Mouse (Mus musculus) embryonic facial prominence, embryonic 10.5 days (tissue): ENCODE measurements around the gene Hist1h2ag. TPM values are rescaled to one million over a fixed set of nuclear protein-coding genes. Genes with fewer than 3 reads are reported as not detected.
"Not testable (repeated sequence)": the region's sequence is repeated elsewhere in the genome, so short reads cannot be mapped to it uniquely, and the experiment has no call there.

Experiments
- DNase-seq: peaks from one replicate; pipeline ENCODE4 v3.0.0-alpha.2; 2017; ENCODE audit warnings: low spot score
- H3K27ac ChIP-seq: fragments of 300-500 bp; sonication (generic); replicated peaks from 2 replicates; pipeline ENCODE4 v1.5.1; 2016; ENCODE audit warnings: mild to moderate bottlenecking
- H3K27me3 ChIP-seq: fragments of 300-500 bp; sonication (generic); replicated peaks from 2 replicates; pipeline ENCODE4 v1.6.1; 2016; ENCODE audit warnings: low read depth, mild to moderate bottlenecking; ENCODE audit not compliant: poor library complexity, severe bottlenecking
- H3K36me3 ChIP-seq: fragments of 300-500 bp; sonication (generic); replicated peaks from 2 replicates; pipeline ENCODE4 v1.6.1; 2016; ENCODE audit warnings: mild to moderate bottlenecking, moderate library complexity
- H3K4me1 ChIP-seq: fragments of 300-500 bp; sonication (generic); 2 replicates; pipeline ENCODE4 v1.6.1; 2016
- H3K4me3 ChIP-seq: fragments of 300-500 bp; sonication (generic); 2 replicates; pipeline ENCODE4 v1.5.1; 2016; ENCODE audit warnings: mild to moderate bottlenecking, moderate library complexity
- H3K9me3 ChIP-seq: fragments of 300-500 bp; sonication (generic); 2 replicates; pipeline ENCODE4 v1.6.1; 2016; ENCODE audit warnings: mild to moderate bottlenecking
- WGBS: fragments of 180-500 bp; shearing (Covaris S2); methylation state at CpG from one replicate; pipeline ENCODE4 v1.1.7; 2016; 5-methylcytosine and 5-hydroxymethylcytosine counted together
- polyA plus RNA-seq: library from polyadenylated mRNA; unstranded; fragments of >200 nt; fragmentation: Nextera tagmentation; extraction: Ambion mirVana; gene quantifications from 2 replicates; pipeline ENCODE4 v1.2.1, GENCODE M21; 2016

The Hist1h2ag gene
- polyA plus RNA-seq: 75.8 and 77.8 TPM in 2 replicates

GRCm38 (mm10) chr13:22042568-22043502 is at the start of gene Hist1h2ag, which contains the start of gene Hist1h2bj:
Gene Hist1h2ag (minus strand): TSS chr13:22042944.
Gene Hist1h2bj (plus strand): TSS chr13:22043214.
- Histone ChIP-seq H3K27ac (peak within 1 kb of the TSS; percentile 94), H3K4me3 (peak within 1 kb of the TSS; percentile 63), H3K4me1 (peaks cover 15% of the 10 kb centered on the region)
- H3K9me3 ChIP-seq, H3K27me3 ChIP-seq, H3K36me3 ChIP-seq: not testable (repeated sequence)
- under 1% methylated on average over 57 of the region's 80 CpGs for WGBS
- peak; percentile 87 for DNase-seq

- not testable (repeated sequence) for H3K4me1 ChIP-seq, DNase-seq, H3K4me3 ChIP-seq, H3K9me3 ChIP-seq, H3K27ac ChIP-seq, H3K36me3 ChIP-seq, H3K27me3 ChIP-seq
- 83% methylated on average over 1 of the region's 1 CpGs for WGBS
These were observed 41.4 kb upstream of the Hist1h2ag start, which contains the start of gene Vmn1r188 for GRCm38 (mm10) chr13:22084140-22084539. Gene Vmn1r188 (plus strand): TSS chr13:22084440.

- Histone ChIP-seq H3K36me3 (no peaks in the 10 kb centered on the region), H3K4me1 (no peaks in the 10 kb centered on the region), H3K27ac (no peak overlapping the region), H3K9me3 (no peaks in the 10 kb centered on the region), H3K4me3 (no peak overlapping the region), H3K27me3 (no peaks in the 10 kb centered on the region)
- no peak for DNase-seq
- WGBS: 85% methylated on average over 1 of the region's 1 CpGs
These were observed 20.7 kb upstream of the Hist1h2ag start for GRCm38 (mm10) chr13:22063468-22063867.

GRCm38 (mm10) chr13:22061422-22061821 is 18.7 kb upstream of the Hist1h2ag start:
- Histone ChIP-seq H3K27me3 (no peaks in the 10 kb centered on the region), H3K9me3 (no peaks in the 10 kb centered on the region), H3K36me3 (no peaks in the 10 kb centered on the region), H3K4me3 (no peak overlapping the region), H3K27ac (no peak overlapping the region), H3K4me1 (no peaks in the 10 kb centered on the region)
- no peak for DNase-seq
- WGBS: 90% methylated on average over 1 of the region's 1 CpGs

GRCm38 (mm10) chr13:22053754-22054153 is 11.0 kb upstream of the Hist1h2ag start:
- no peak overlapping the region for H3K27ac ChIP-seq
- no peaks in the 10 kb centered on the region for H3K27me3 ChIP-seq
- no peak for DNase-seq
- H3K36me3 ChIP-seq: no peaks in the 10 kb centered on the region
- WGBS: 96% methylated on average over 1 of the region's 1 CpGs
- H3K9me3 ChIP-seq: no peaks in the 10 kb centered on the region
- H3K4me3 ChIP-seq: no peak overlapping the region
- H3K4me1 ChIP-seq: peaks cover 12% of the 10 kb centered on the region; the same call in 1 of the 2 replicates

GRCm38 (mm10) chr13:22051523-22051859 is 8.7 kb upstream of the Hist1h2ag start:
- DNase-seq: no peak
- peak overlapping the region; percentile 63 for H3K4me3 ChIP-seq
- H3K9me3 ChIP-seq: no peaks in the 10 kb centered on the region
- 10% methylated on average over 5 of the region's 5 CpGs for WGBS
- no peaks in the 10 kb centered on the region for H3K36me3 ChIP-seq
- H3K27me3 ChIP-seq: no peaks in the 10 kb centered on the region
- peak overlapping the region; percentile 83 for H3K27ac ChIP-seq
- peaks cover 12% of the 10 kb centered on the region; the same call in 1 of the 2 replicates for H3K4me1 ChIP-seq

GRCm38 (mm10) chr13:22050591-22051522 is 8.1 kb upstream of the Hist1h2ag start:
- Histone ChIP-seq H3K4me3 (peak overlapping the region; percentile 63), H3K9me3 (no peaks in the 10 kb centered on the region), H3K27ac (peak overlapping the region; percentile 83), H3K36me3 (no peaks in the 10 kb centered on the region), H3K27me3 (no peaks in the 10 kb centered on the region), H3K4me1 (peaks cover 12% of the 10 kb centered on the region; the same call in 1 of the 2 replicates)
- WGBS: under 1% methylated on average over 52 of the region's 52 CpGs
- peak; percentile 97 for DNase-seq

GRCm38 (mm10) chr13:22049737-22050440 is 7.1 kb upstream of the Hist1h2ag start:
- peak; percentile 87 for DNase-seq
- H3K27me3 ChIP-seq: no peaks in the 10 kb centered on the region
- H3K4me3 ChIP-seq: peak overlapping the region; percentile 63
- no peaks in the 10 kb centered on the region for H3K36me3 ChIP-seq
- 1% methylated on average over 14 of the region's 14 CpGs for WGBS
- H3K9me3 ChIP-seq: no peaks in the 10 kb centered on the region
- peak overlapping the region; percentile 83 for H3K27ac ChIP-seq
- peaks cover 12% of the 10 kb centered on the region; the same call in 1 of the 2 replicates for H3K4me1 ChIP-seq

- Histone ChIP-seq H3K27ac (0 out of 2 replicates have a peak overlapping the region, but pooled peaks have one; percentile 44), H3K4me1 (peaks cover 14% of the 10 kb centered on the region; the same call in 1 of the 2 replicates), H3K27me3 (no peaks in the 10 kb centered on the region), H3K36me3 (no peaks in the 10 kb centered on the region), H3K4me3 (no peak overlapping the region), H3K9me3 (no peaks in the 10 kb centered on the region)
- no peak for DNase-seq
- WGBS: 79% methylated on average over 2 of the region's 2 CpGs
These were observed 6.3 kb upstream of the Hist1h2ag start for GRCm38 (mm10) chr13:22049041-22049440.

GRCm38 (mm10) chr13:22045311-22045710 is 2.6 kb upstream of the Hist1h2ag start:
- Histone ChIP-seq H3K9me3 (no peaks in the 10 kb centered on the region), H3K4me3 (no peak overlapping the region), H3K27ac (no peak overlapping the region), H3K4me1 (peaks cover 17% of the 10 kb centered on the region), H3K36me3 (no peaks in the 10 kb centered on the region), H3K27me3 (no peaks in the 10 kb centered on the region)
- DNase-seq: no peak
- WGBS: 60% methylated on average over 2 of the region's 2 CpGs

GRCm38 (mm10) chr13:22044432-22045155 is 1.9 kb upstream of the Hist1h2ag start:
- H3K27ac ChIP-seq: peak overlapping the region; percentile 80; the same call in 1 of the 2 replicates
- 81% methylated on average over 6 of the region's 6 CpGs for WGBS

More at GRCm38 (mm10) chr13:22044432-22045155, 1.9 kb upstream of the Hist1h2ag start:
- H3K4me1 ChIP-seq: peaks cover 19% of the 10 kb centered on the region
- DNase-seq: no peak
- H3K4me3 ChIP-seq: peak overlapping the region; percentile 57
- H3K9me3 ChIP-seq: no peaks in the 10 kb centered on the region
- H3K36me3 ChIP-seq: no peaks in the 10 kb centered on the region
- H3K27me3 ChIP-seq: no peaks in the 10 kb centered on the region
